Mouse (Mus musculus) G1E (cell line): ENCODE data around the gene Orc1. TPM values are rescaled to one million over a fixed set of nuclear protein-coding genes. Genes with fewer than 3 reads are reported as not detected.

Source experiments
- ATAC-seq: 2 replicates; pipeline ENCODE4 v1.8.0; 2016; ENCODE audit warnings: mild to moderate bottlenecking; ENCODE audit not compliant: insufficient number of reproducible peaks, poor library complexity, low FRiP score, severe bottlenecking; ENCODE audit errors: extremely low read depth
- DNase-seq: peaks from one replicate; pipeline ENCODE4 v3.0.0; 2012; ENCODE audit warnings: low spot score
- H3K27me3 ChIP-seq: 2 replicates; pipeline ENCODE4 v1.6.1; 2012; ENCODE audit warnings: mild to moderate bottlenecking, low read length, inconsistent platforms; ENCODE audit not compliant: insufficient read depth
- H3K36me3 ChIP-seq: replicated peaks from 2 replicates; pipeline ENCODE3; 2012; ENCODE audit warnings: mild to moderate bottlenecking, inconsistent platforms
- H3K4me1 ChIP-seq: 2 replicates; pipeline ENCODE4 v1.6.1; 2012; ENCODE audit warnings: low read depth, low read length, inconsistent platforms, mixed read lengths; ENCODE audit not compliant: insufficient read depth
- H3K4me3 ChIP-seq: 2 replicates; pipeline ENCODE4 v1.5.1; 2012; ENCODE audit warnings: low read depth, mild to moderate bottlenecking, inconsistent platforms, low read length, moderate library complexity, mixed read lengths
- H3K9me3 ChIP-seq: replicated peaks from 2 replicates; pipeline ENCODE4 v1.6.1; 2012; ENCODE audit warnings: inconsistent platforms
- CTCF ChIP-seq: IDR thresholded peaks from 2 replicates; pipeline ENCODE4 v1.5.1; 2012; ENCODE audit warnings: low read depth, low read length, inconsistent platforms, mixed read lengths
- GATA1 ChIP-seq: IDR thresholded peaks from 2 replicates; pipeline ENCODE4 v1.6.1; 2012; ENCODE audit warnings: borderline replicate concordance, low read length, inconsistent platforms, mixed read lengths
- GATA2 ChIP-seq: IDR thresholded peaks from 2 replicates; pipeline ENCODE4 v1.6.1; 2012; ENCODE audit warnings: low read depth, low read length, inconsistent platforms, borderline replicate concordance
- POLR2AphosphoS5 ChIP-seq: IDR thresholded peaks from 2 replicates; pipeline ENCODE4 v1.6.1; 2012; ENCODE audit warnings: low read depth, low read length, inconsistent platforms; ENCODE audit not compliant: insufficient replicate concordance
- TAL1 ChIP-seq: conservative IDR thresholded peaks from 2 replicates; pipeline ENCODE4 v1.6.1; 2012; ENCODE audit warnings: low read depth, low read length, inconsistent platforms, mixed read lengths
- polyA plus RNA-seq: library from polyadenylated mRNA; stranded (reverse); fragments of >175 nt; gene quantifications from 2 replicates; pipeline ENCODE4 v1.2.3, GENCODE M21; 2012
- total RNA-seq, 2 experiments: library from RNA; stranded (forward) in 1 of 2; stranded (reverse) in 1 of 2; fragments of 200-1000 nt in 1 of 2; fragments of >200 nt in 1 of 2; fragmentation: Nextera tagmentation in 1 of 2; gene quantifications; 2 replicates each; pipeline ENCODE4 v1.2.3; 2014 to 2017

The Orc1 gene
- total and polyA plus RNA-seq, 3 experiments: 21.3 to 24.3 (median 24.0) TPM

GRCm38 (mm10) chr4:108633703-108634102, 54.5 kb downstream of the Orc1 start:
- DNase-seq (no peak), ATAC-seq (no peak)
- Histone ChIP-seq H3K9me3 (no peaks in the 10 kb centered on the region), H3K27me3 (no peaks in the 10 kb centered on the region), H3K4me3 (no peak overlapping the region), H3K4me1 (peaks cover 7% of the 10 kb centered on the region; the same call in 1 of the 2 replicates), H3K36me3 (peaks cover 75% of the 10 kb centered on the region)
- TF ChIP-seq GATA1 (no peak), TAL1 (no peak), GATA2 (no peak), POLR2AphosphoS5 (no peak), CTCF (no peak)

GRCm38 (mm10) chr4:108634696-108635095, 55.5 kb downstream of the Orc1 start:
- no peak for ATAC-seq
- Histone ChIP-seq H3K27me3 (no peaks in the 10 kb centered on the region), H3K36me3 (peaks cover 65% of the 10 kb centered on the region), H3K4me3 (no peak overlapping the region), H3K9me3 (no peaks in the 10 kb centered on the region), H3K4me1 (peaks cover 15% of the 10 kb centered on the region; the same call in 1 of the 2 replicates)
- DNase-seq: no peak
- TF ChIP-seq TAL1 (no peak), GATA2 (no peak), GATA1 (no peak), CTCF (no peak), POLR2AphosphoS5 (no peak)

- ATAC-seq: no peak
- H3K4me3 ChIP-seq: no peak overlapping the region
Measured at GRCm38 (mm10) chr4:108635101-108635500, 55.9 kb downstream of the Orc1 start.

GRCm38 (mm10) chr4:108637721-108638120, 58.5 kb downstream of the Orc1 start:
- H3K36me3 ChIP-seq: peaks cover 36% of the 10 kb centered on the region
- ATAC-seq (no peak), DNase-seq (no peak)
- H3K4me3 ChIP-seq: no peak overlapping the region
- H3K4me1 ChIP-seq: peaks cover 15% of the 10 kb centered on the region; the same call in 1 of the 2 replicates
- no peak for TF ChIP-seq TAL1
- no peak for TF ChIP-seq POLR2AphosphoS5
- no peak for TF ChIP-seq CTCF
- H3K9me3 ChIP-seq: no peaks in the 10 kb centered on the region
- no peaks in the 10 kb centered on the region for H3K27me3 ChIP-seq

More at GRCm38 (mm10) chr4:108635101-108635500, 55.9 kb downstream of the Orc1 start:
- peaks cover 15% of the 10 kb centered on the region; the same call in 1 of the 2 replicates for H3K4me1 ChIP-seq
- no peak for DNase-seq
- no peaks in the 10 kb centered on the region for H3K27me3 ChIP-seq
- no peak for TF ChIP-seq CTCF
- TF ChIP-seq GATA2: no peak
- TF ChIP-seq TAL1: no peak
- no peak for TF ChIP-seq GATA1
- TF ChIP-seq POLR2AphosphoS5: no peak
- H3K36me3 ChIP-seq: peaks cover 61% of the 10 kb centered on the region
- H3K9me3 ChIP-seq: no peaks in the 10 kb centered on the region

- DNase-seq: no peak
- Histone ChIP-seq H3K27me3 (no peaks in the 10 kb centered on the region), H3K36me3 (peaks cover 26% of the 10 kb centered on the region), H3K4me3 (no peak overlapping the region), H3K9me3 (no peaks in the 10 kb centered on the region), H3K4me1 (peaks cover 11% of the 10 kb centered on the region; the same call in 1 of the 2 replicates)
- peak; percentile 70 for ATAC-seq
- TF ChIP-seq POLR2AphosphoS5 (no peak), GATA2 (no peak), TAL1 (no peak), GATA1 (no peak), CTCF (no peak)
Measured at GRCm38 (mm10) chr4:108638752-108639151, 59.5 kb downstream of the Orc1 start.

- no peak for DNase-seq
- no peak overlapping the region for H3K4me3 ChIP-seq
- H3K36me3 ChIP-seq: no peaks in the 10 kb centered on the region
- TF ChIP-seq POLR2AphosphoS5 (no peak), CTCF (no peak), GATA1 (no peak)
- peaks cover 7% of the 10 kb centered on the region; the same call in 1 of the 2 replicates for H3K27me3 ChIP-seq
- H3K9me3 ChIP-seq: no peaks in the 10 kb centered on the region
- H3K4me1 ChIP-seq: no peaks in the 10 kb centered on the region
- no peak for ATAC-seq
Measured at GRCm38 (mm10) chr4:108664407-108664806, 85.2 kb downstream of the Orc1 start.

Other genes starting within 250 kb of the Orc1 start
- not detected in 2 replicates for gene Shisal2a, start 196.1 kb upstream of the Orc1 start, total RNA-seq (2014; fragmentation: Nextera tagmentation)
- not detected in 2 replicates for gene Shisal2a, start 196.1 kb upstream of the Orc1 start, total RNA-seq (2017)
- gene Shisal2a, start 196.1 kb upstream of the Orc1 start, polyA plus RNA-seq: not detected in 2 replicates
- not detected in 2 replicates for gene Gpx7, start 172.5 kb upstream of the Orc1 start, total RNA-seq (2014; fragmentation: Nextera tagmentation)
- gene Gpx7, start 172.5 kb upstream of the Orc1 start, total RNA-seq (2017): 0.11 TPM in 1 of 2 replicates, not detected in the other
- gene Gpx7, start 172.5 kb upstream of the Orc1 start, polyA plus RNA-seq: not detected in 2 replicates
- gene Tut4, start 120.0 kb upstream of the Orc1 start, total RNA-seq (2014; fragmentation: Nextera tagmentation): 305 and 351 TPM in 2 replicates
- gene Tut4, start 120.0 kb upstream of the Orc1 start, total RNA-seq (2017): 36.6 and 49.0 TPM in 2 replicates
- gene Tut4, start 120.0 kb upstream of the Orc1 start, polyA plus RNA-seq: 38.8 and 41.8 TPM in 2 replicates
- gene Prpf38a, start 87 bp upstream of the Orc1 start, total RNA-seq (2014; fragmentation: Nextera tagmentation): 49.0 and 61.0 TPM in 2 replicates
- 123 and 134 TPM in 2 replicates for gene Prpf38a, start 87 bp upstream of the Orc1 start, total RNA-seq (2017)
- gene Prpf38a, start 87 bp upstream of the Orc1 start, polyA plus RNA-seq: 3.6 and 5.1 TPM in 2 replicates
- gene Cc2d1b, start 40.5 kb downstream of the Orc1 start, total RNA-seq (2014; fragmentation: Nextera tagmentation): 35.0 and 45.7 TPM in 2 replicates
- 75.9 and 85.8 TPM in 2 replicates for gene Cc2d1b, start 40.5 kb downstream of the Orc1 start, total RNA-seq (2017)
- 73.5 and 80.8 TPM in 2 replicates for gene Cc2d1b, start 40.5 kb downstream of the Orc1 start, polyA plus RNA-seq
- gene 3110021N24Rik, start 140.2 kb downstream of the Orc1 start, total RNA-seq (2014; fragmentation: Nextera tagmentation): not detected in 2 replicates
- 0.05 TPM in 1 of 2 replicates, not detected in the other for gene 3110021N24Rik, start 140.2 kb downstream of the Orc1 start, total RNA-seq (2017)
- gene 3110021N24Rik, start 140.2 kb downstream of the Orc1 start, polyA plus RNA-seq: not detected in 2 replicates
- gene Zfyve9, start 201.4 kb downstream of the Orc1 start, total RNA-seq (2014; fragmentation: Nextera tagmentation): not detected in 2 replicates
- 0.16 and 0.17 TPM in 2 replicates for gene Zfyve9, start 201.4 kb downstream of the Orc1 start, total RNA-seq (2017)
- gene Zfyve9, start 201.4 kb downstream of the Orc1 start, polyA plus RNA-seq: not detected in 2 replicates